Mouse (Mus musculus): ENCODE data around the gene Clasrp. TPM values are rescaled to one million over a fixed set of nuclear protein-coding genes. Genes with fewer than 3 reads are reported as not detected.

Gene Clasrp
- polyA plus RNA-seq, 1 experiment: 29.0 TPM

DNA sequence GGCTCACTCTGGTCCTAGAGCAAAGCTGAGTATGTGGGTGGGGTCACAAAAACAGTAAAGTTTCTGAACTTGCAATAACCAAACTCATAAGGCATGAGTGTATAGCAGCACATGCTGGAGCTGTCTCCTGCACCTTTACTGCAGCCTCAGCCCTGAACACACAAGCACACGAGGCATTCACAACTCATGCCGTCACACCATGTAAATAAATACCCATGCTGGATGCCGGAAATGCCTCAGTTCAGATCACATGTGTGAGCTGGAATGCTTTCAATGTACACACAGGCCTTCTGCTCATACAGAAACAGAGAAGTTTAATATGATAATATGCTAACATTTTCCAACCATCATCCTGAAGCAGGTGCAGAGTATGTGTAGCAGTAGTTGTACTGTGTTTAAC is 58.3 kb downstream of the Clasrp start:
- Histone ChIP-seq H3K36me3 (ENCODE audit: control insufficient read depth, insufficient read depth, low read length) (no peaks in the 10 kb centered on the region), H3K4me3 (ENCODE audit: insufficient read depth, low read depth, low read length) (no peak overlapping the region), H3K27me3 (replicated peaks; ENCODE audit: control insufficient read depth, insufficient read depth, low read length) (no peaks in the 10 kb centered on the region), H3K4me1 (ENCODE audit: control insufficient read depth, insufficient read depth, low read length) (peaks cover 28% of the 10 kb centered on the region), H3K27ac (ENCODE audit: insufficient read depth, low read depth, low read length) (no peak overlapping the region)
- 19% methylated on average over 3 of the region's 3 CpGs for WGBS
- DNase-seq: no peak
- no peak for TF ChIP-seq POLR2A (IDR thresholded peaks at IDR 0.05; ENCODE audit: low read depth, low read length)
- TF ChIP-seq CTCF (conservative IDR thresholded peaks at IDR 0.05; ENCODE audit: insufficient read depth, insufficient read length, low read depth, low read length): no peak

DNA sequence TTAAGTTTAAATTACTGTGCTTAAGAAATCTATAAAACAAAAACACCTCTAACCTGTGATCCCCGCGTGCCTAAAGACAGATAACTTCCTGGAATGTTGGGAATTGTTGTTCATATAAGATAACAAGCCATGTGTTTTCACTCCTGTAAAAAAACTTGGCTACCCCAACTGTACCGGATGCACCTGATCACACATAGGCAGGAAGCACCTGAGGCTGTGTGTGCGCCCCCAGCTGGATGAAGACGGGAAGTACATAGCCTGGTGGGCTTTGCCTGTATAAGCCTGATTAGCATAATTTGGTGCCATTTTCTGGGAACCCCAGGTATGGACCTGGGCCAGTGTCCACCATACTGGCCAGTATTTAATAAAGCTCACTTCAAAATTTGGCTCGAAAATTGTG is 60.7 kb downstream of the Clasrp start:
- Histone ChIP-seq H3K4me1 (ENCODE audit: control insufficient read depth, insufficient read depth, low read length) (peaks cover 32% of the 10 kb centered on the region), H3K4me3 (ENCODE audit: insufficient read depth, low read depth, low read length) (no peak overlapping the region), H3K36me3 (ENCODE audit: control insufficient read depth, insufficient read depth, low read length) (no peaks in the 10 kb centered on the region), H3K27me3 (replicated peaks; ENCODE audit: control insufficient read depth, insufficient read depth, low read length) (no peaks in the 10 kb centered on the region), H3K27ac (ENCODE audit: insufficient read depth, low read depth, low read length) (no peak overlapping the region)
- TF ChIP-seq CTCF (conservative IDR thresholded peaks at IDR 0.05; ENCODE audit: insufficient read depth, insufficient read length, low read depth, low read length): peak; percentile 50
- TF ChIP-seq POLR2A (IDR thresholded peaks at IDR 0.05; ENCODE audit: low read depth, low read length): no peak
- 46% methylated on average over 6 of the region's 6 CpGs for WGBS
- no peak for DNase-seq

DNA sequence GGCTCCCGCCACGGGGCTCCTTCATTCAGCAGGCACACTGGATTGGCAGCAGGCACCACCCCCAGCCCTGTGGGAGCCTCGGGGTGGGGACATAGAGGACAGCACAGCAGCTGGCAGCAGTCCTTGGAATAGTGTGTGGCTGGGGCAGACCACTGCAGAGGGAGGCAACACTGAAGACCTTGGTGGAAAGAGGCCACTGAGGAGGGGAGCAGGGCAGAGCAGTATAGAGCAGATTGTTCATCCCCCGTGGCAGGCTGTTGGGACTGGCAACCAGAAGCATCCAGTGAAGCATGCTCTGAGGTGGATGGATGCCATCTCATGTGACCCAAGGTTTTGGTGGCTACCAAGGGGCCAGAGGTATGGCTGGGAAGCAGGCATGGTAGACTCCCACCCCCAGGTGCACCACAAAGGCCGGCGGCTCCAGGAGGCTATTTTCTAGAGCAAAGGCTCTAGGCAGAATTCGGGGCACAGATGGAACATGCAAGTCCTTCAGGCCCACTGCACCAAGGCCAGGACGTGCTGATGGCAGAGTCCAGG is 62.1 kb downstream of the Clasrp start:
- Histone ChIP-seq H3K4me3 (ENCODE audit: insufficient read depth, low read depth, low read length) (no peak overlapping the region), H3K4me1 (ENCODE audit: control insufficient read depth, insufficient read depth, low read length) (peaks cover 32% of the 10 kb centered on the region), H3K27me3 (replicated peaks; ENCODE audit: control insufficient read depth, insufficient read depth, low read length) (no peaks in the 10 kb centered on the region), H3K27ac (ENCODE audit: insufficient read depth, low read depth, low read length) (no peak overlapping the region), H3K36me3 (ENCODE audit: control insufficient read depth, insufficient read depth, low read length) (no peaks in the 10 kb centered on the region)
- 46% methylated on average over 8 of the region's 8 CpGs for WGBS
- TF ChIP-seq CTCF (conservative IDR thresholded peaks at IDR 0.05; ENCODE audit: insufficient read depth, insufficient read length, low read depth, low read length) (no peak), POLR2A (IDR thresholded peaks at IDR 0.05; ENCODE audit: low read depth, low read length) (no peak)
- DNase-seq: no peak

DNA sequence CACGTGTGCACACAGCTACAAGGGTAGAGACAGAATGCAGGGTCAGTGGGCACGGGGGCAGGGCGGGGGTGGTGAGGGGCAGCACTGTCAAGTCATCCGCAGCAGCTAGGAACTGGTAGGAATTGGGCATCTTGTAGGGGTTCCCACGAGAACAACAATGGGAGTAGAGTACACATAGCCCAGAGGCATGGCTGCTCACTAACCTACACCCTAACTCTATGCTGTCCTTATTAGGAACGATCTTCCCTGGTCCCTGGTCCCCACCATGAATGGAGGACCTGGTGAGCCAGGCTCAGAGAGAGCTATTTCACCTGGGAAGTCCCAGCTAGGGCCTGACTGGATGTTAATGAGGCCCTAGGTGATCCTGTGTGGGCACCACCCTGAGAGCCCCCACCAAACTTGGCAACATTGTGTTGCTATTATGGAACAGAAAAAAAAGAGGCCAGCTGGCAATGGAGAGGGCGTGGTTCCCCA is 62.6 kb downstream of the Clasrp start:
- no peak overlapping the region for H3K27ac ChIP-seq (ENCODE audit: insufficient read depth, low read depth, low read length)
- no peaks in the 10 kb centered on the region for H3K27me3 ChIP-seq (replicated peaks; ENCODE audit: control insufficient read depth, insufficient read depth, low read length)
- H3K4me3 ChIP-seq (ENCODE audit: insufficient read depth, low read depth, low read length): no peak overlapping the region
- WGBS: 62% methylated on average over 7 of the region's 7 CpGs
- H3K36me3 ChIP-seq (ENCODE audit: control insufficient read depth, insufficient read depth, low read length): no peaks in the 10 kb centered on the region
- TF ChIP-seq POLR2A (IDR thresholded peaks at IDR 0.05; ENCODE audit: low read depth, low read length): no peak
- TF ChIP-seq CTCF (conservative IDR thresholded peaks at IDR 0.05; ENCODE audit: insufficient read depth, insufficient read length, low read depth, low read length): no peak
- H3K4me1 ChIP-seq (ENCODE audit: control insufficient read depth, insufficient read depth, low read length): peaks cover 30% of the 10 kb centered on the region
- no peak for DNase-seq

DNA sequence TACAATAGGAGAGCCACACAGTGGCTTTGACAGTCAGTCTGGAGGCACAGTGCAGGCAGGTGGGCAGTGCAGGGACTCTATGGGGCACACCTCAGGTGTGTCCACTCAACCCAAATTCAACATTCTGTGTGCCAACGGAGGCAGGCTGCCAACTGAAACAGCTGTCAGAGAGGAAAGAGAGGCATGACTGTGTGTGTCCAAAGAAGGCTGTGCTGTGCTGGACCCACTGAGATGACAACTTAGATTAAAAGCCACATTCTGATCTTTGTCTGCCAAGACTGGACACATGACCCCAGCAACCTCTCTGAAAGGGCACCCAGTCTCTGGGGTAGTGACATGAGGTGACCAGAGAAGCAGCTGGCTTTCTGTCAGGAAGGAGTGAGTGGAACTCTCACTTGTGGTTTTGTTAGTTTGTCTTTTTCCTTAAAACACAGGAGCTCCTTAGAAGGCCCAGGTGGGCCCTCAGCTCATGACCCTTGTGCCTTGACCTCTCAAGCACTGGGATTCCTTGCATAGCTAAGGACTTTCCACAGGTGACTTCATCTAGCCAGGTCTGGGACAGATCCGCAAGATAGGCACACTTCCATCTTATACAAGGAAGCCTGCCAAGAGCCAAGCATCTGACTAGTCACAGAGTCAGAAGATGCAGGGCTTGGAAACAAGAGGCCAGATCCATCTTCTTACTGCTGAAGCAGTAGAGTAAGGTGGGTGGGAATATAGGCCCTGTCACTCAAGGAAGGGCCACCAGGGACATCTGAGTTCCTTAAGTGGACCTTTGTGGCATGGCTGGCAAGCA is 63.3 kb downstream of the Clasrp start:
- Histone ChIP-seq H3K4me3 (ENCODE audit: insufficient read depth, low read depth, low read length) (no peak overlapping the region), H3K36me3 (ENCODE audit: control insufficient read depth, insufficient read depth, low read length) (no peaks in the 10 kb centered on the region)
- peak; percentile 43 for DNase-seq

DNA sequence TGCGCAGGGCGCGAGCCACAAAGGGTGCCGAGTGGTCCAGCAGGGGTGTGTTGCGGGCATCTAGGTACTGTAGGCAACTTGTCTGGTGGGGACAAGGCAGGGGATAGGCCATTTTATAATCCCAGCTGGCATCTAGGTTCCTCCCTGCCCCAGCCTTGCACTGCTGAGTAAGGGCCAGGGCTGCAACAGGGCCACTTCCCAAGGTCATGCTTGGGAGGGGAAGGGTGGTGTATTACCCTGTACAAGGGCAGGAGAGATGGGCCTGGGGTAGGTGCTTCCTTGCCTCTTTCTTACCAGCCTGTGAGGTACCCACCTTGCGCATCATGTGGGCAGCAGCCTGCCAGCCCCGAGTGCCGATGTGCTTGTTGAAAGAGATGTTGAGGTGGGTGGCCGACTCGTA is 69.6 kb downstream of the Clasrp start:
- no peak for TF ChIP-seq CTCF (conservative IDR thresholded peaks at IDR 0.05; ENCODE audit: insufficient read depth, insufficient read length, low read depth, low read length)
- no peak for TF ChIP-seq POLR2A (IDR thresholded peaks at IDR 0.05; ENCODE audit: low read depth, low read length)
- Histone ChIP-seq H3K4me3 (ENCODE audit: insufficient read depth, low read depth, low read length) (no peak overlapping the region), H3K4me1 (ENCODE audit: control insufficient read depth, insufficient read depth, low read length) (no peaks in the 10 kb centered on the region), H3K27ac (ENCODE audit: insufficient read depth, low read depth, low read length) (no peak overlapping the region), H3K27me3 (replicated peaks; ENCODE audit: control insufficient read depth, insufficient read depth, low read length) (no peaks in the 10 kb centered on the region), H3K36me3 (ENCODE audit: control insufficient read depth, insufficient read depth, low read length) (no peaks in the 10 kb centered on the region; the same call in 1 of the 2 replicates)
- WGBS: 91% methylated on average over 10 of the region's 10 CpGs
- no peak for DNase-seq

More for the DNA sequence above, 63.3 kb downstream of the Clasrp start:
- peaks cover 25% of the 10 kb centered on the region for H3K4me1 ChIP-seq (ENCODE audit: control insufficient read depth, insufficient read depth, low read length)
- H3K27ac ChIP-seq (ENCODE audit: insufficient read depth, low read depth, low read length): 0 out of 2 replicates have a peak overlapping the region, but pooled peaks have one; percentile 10
- no peak for TF ChIP-seq CTCF (conservative IDR thresholded peaks at IDR 0.05; ENCODE audit: insufficient read depth, insufficient read length, low read depth, low read length)
- no peak for TF ChIP-seq POLR2A (IDR thresholded peaks at IDR 0.05; ENCODE audit: low read depth, low read length)
- no peaks in the 10 kb centered on the region for H3K27me3 ChIP-seq (replicated peaks; ENCODE audit: control insufficient read depth, insufficient read depth, low read length)
- 36% methylated on average over 2 of the region's 2 CpGs for WGBS

DNA sequence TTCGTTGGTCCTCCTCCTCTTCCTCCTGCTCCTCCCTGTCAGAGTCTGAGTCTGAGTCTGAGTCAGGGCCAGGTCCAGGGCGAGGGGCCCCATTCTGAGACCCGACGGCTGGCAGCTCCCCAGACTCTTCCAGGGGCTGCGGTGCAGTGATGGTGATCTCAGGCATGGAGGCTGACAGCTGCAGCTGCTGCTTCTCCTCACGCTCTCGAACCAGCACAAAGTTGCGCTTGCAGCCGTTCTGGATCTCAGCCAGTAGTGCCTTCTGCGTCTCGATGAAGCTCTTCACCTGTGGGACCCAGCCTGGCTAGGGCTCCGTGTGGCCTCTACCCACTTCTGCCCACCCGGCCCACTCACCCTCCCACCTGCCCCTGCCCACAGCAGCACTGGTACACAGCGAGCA is 72.0 kb downstream of the Clasrp start:
- TF ChIP-seq CTCF (conservative IDR thresholded peaks at IDR 0.05; ENCODE audit: insufficient read depth, insufficient read length, low read depth, low read length) (no peak), POLR2A (IDR thresholded peaks at IDR 0.05; ENCODE audit: low read depth, low read length) (no peak)
- 86% methylated on average over 14 of the region's 14 CpGs for WGBS
- H3K4me3 ChIP-seq (ENCODE audit: insufficient read depth, low read depth, low read length): no peak overlapping the region
- no peak overlapping the region for H3K27ac ChIP-seq (ENCODE audit: insufficient read depth, low read depth, low read length)
- no peaks in the 10 kb centered on the region; the same call in 1 of the 2 replicates for H3K36me3 ChIP-seq (ENCODE audit: control insufficient read depth, insufficient read depth, low read length)
- no peak for DNase-seq
- no peaks in the 10 kb centered on the region for H3K4me1 ChIP-seq (ENCODE audit: control insufficient read depth, insufficient read depth, low read length)
- H3K27me3 ChIP-seq (replicated peaks; ENCODE audit: control insufficient read depth, insufficient read depth, low read length): no peaks in the 10 kb centered on the region
